Comparison of ENCODE assay signal across 8 mouse cellular contexts in the genomic region with DNA sequence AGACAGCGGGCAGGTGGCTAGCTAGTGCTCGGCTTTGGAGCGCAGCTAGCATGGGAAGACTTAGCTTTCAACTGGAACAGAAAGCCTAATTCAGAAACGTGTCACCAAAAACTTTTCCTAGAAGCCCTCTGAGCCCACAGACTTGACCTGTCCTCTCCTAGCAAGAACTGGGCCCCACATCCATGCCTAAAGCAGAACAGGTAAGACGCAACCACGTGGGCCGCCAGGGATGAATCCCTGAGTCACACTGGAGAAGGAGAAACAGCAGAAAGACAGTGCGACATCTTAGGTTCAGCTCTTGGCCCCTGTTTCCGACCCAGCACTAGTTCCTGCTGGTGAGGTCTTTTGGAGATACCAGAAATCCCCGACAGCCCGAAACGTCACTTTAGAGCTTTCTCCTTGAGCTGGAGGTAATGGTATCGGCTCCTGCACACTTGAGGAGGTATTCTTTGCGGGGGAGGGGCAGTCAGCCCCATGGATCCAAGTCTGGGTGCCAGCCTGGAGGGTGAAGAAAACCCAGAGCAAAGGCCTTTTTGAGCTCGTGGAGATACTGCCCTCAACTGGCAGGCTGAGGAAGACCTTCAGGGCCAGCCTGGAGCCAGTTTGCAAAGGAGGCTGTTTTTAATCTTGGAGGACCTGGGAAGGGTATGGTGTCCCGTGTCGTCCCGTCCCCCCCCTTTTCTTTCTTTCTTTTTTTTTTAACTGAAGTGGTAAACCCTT. TPM values are rescaled to one million over a fixed set of nuclear protein-coding genes. Genes with fewer than 3 reads are reported as not detected.
DNase-seq lines count a peak whose midpoint lies in the region; ATAC-seq and TF ChIP-seq lines count a peak whose summit lies in the region.

No protein-coding gene starts in this region.

- CTCF ChIA-PET in Patski (lab: Charles Lee) = interaction anchor here (0.7 to 2.6 kb wide), 15 partner anchors 9 to 172 kb away, joined by 3 to 11 read pairs (median 5); partner anchors contain the start of gene Mmrn2

- H3K9me3 ChIP-seq in hindbrain, embryonic 12.5 days (replicated peaks) = no peaks in the 10 kb centered on the region
- H3K9me3 ChIP-seq in lung, postnatal 0 days (ENCODE audit: low read length) = no peaks in the 10 kb centered on the region

- H3K27me3 ChIP-seq in Patski = no peaks in the 10 kb centered on the region
- peaks cover 4% of the 10 kb centered on the region; the same call in 1 of the 2 replicates for H3K27me3 ChIP-seq in hindbrain, embryonic 12.5 days
- no peaks in the 10 kb centered on the region for H3K27me3 ChIP-seq in lung, postnatal 0 days (replicated peaks; ENCODE audit: insufficient read depth, low read length)

- 32% methylated on average over 18 of the region's 18 CpGs for WGBS in hindbrain, embryonic 12.5 days
- 26% methylated on average over 18 of the region's 18 CpGs for WGBS in lung, postnatal 0 days

- POLR2A ChIA-PET in Patski (lab: Charles Lee) = no interaction called here

- H3K36me3 ChIP-seq in hindbrain, embryonic 12.5 days = no peaks in the 10 kb centered on the region
- no peaks in the 10 kb centered on the region for H3K36me3 ChIP-seq in lung, postnatal 0 days (ENCODE audit: insufficient read depth, low read length)

- TF ChIP-seq EP300 in lung, postnatal 0 days (IDR thresholded peaks at IDR 0.05) = no peak

- no peak for DNase-seq in Patski (ENCODE audit: low read depth, low spot score)
- DNase-seq in cerebellum, adult 9-10 months = peak; percentile 87
- DNase-seq in frontal cortex, postnatal 14 days (ENCODE audit: low spot score in 2 of 2) = peak; percentile 50 to 63
- DNase-seq in layer of hippocampus, postnatal 14 days (ENCODE audit: low spot score in 2 of 2) = peak; percentile 62 to 72
- DNase-seq in lung, postnatal 0 days (ENCODE audit: low spot score) = peak; percentile 87
- DNase-seq in ovary, postnatal 10 days (ENCODE audit: low spot score) = peak; percentile 25
- DNase-seq in urinary bladder, postnatal 36 days (ENCODE audit: low spot score in 2 of 2) = peak; percentile 76 to 77

- in situ Hi-C loops in Patski (cut with MboI; ENCODE audit: low pct_unique_long_range_greater_than_20kb) = loop anchor here (5.0 to 10.0 kb wide), 2 partner anchors 91 to 258 kb away; partner anchors contain the start of gene A630023A22Rik

- H3K4me1 ChIP-seq in hindbrain, embryonic 12.5 days = peaks cover 8% of the 10 kb centered on the region; the same call in 1 of the 2 replicates
- H3K4me1 ChIP-seq in lung, postnatal 0 days (ENCODE audit: insufficient read depth, low read depth, low read length) = no peaks in the 10 kb centered on the region

- peak overlapping the region; percentile 71 for H3K4me2 ChIP-seq in hindbrain, embryonic 12.5 days (replicated peaks)
- peak overlapping the region; percentile 58 for H3K4me2 ChIP-seq in lung, postnatal 0 days (replicated peaks; ENCODE audit: low read depth, low read length)

- TF ChIP-seq CTCF in Patski (IDR thresholded peaks at IDR 0.05) = no peak
- peak; percentile 85 for TF ChIP-seq CTCF in lung, postnatal 0 days (IDR thresholded peaks at IDR 0.05)

- peak overlapping the region; percentile 63; the same call in 1 of the 2 replicates for H3K9ac ChIP-seq in hindbrain, embryonic 12.5 days
- H3K9ac ChIP-seq in lung, postnatal 0 days (replicated peaks; ENCODE audit: low read depth) = no peak overlapping the region; the same call in 1 of the 2 replicates

- H3K27ac ChIP-seq in hindbrain, embryonic 12.5 days = no peak overlapping the region
- no peak overlapping the region for H3K27ac ChIP-seq in lung, postnatal 0 days (ENCODE audit: low read length)

- peak overlapping the region; percentile 41 for H3K4me3 ChIP-seq in hindbrain, embryonic 12.5 days
- peak overlapping the region; percentile 35 for H3K4me3 ChIP-seq in lung, postnatal 0 days (ENCODE audit: low read depth, low read length)

- ATAC-seq in Patski = peak; percentile 81
- peak; percentile 40; the same call in 1 of the 2 replicates for ATAC-seq in hindbrain, embryonic 12.5 days (ENCODE audit: low FRiP score)
- ATAC-seq in lung, postnatal 0 days = peak; percentile 73

RNA-seq across cellular contexts. Expression of gene Fam25c, which starts 7.7 kb away (rescaled TPM):
- polyA plus RNA-seq in Patski (2021) = not detected
- polyA plus RNA-seq in hindbrain, embryonic 12.5 days (2016; fragmentation: Nextera tagmentation; extraction: Ambion mirVana) = not detected in 2 replicates
- not detected for total RNA-seq in layer of hippocampus, postnatal 14 days (2021)
- polyA plus RNA-seq in lung, postnatal 0 days (2015; fragmentation: Nextera tagmentation; extraction: Ambion mirVana) = 0.45 TPM in 1 of 2 replicates, not detected in the other

RNA-seq across cellular contexts. Expression of gene Sncg, which starts 11.7 kb away (rescaled TPM):
- not detected for polyA plus RNA-seq in Patski (2021)
- polyA plus RNA-seq in hindbrain, embryonic 12.5 days (2016; fragmentation: Nextera tagmentation; extraction: Ambion mirVana) = 130 and 136 TPM in 2 replicates
- 1 to 10 TPM; 2.1 to 4.4 TPM for total RNA-seq in layer of hippocampus, postnatal 14 days (2021)
- 2.1 and 2.2 TPM in 2 replicates for polyA plus RNA-seq in lung, postnatal 0 days (2015; fragmentation: Nextera tagmentation; extraction: Ambion mirVana)

RNA-seq across cellular contexts. Expression of gene Mmrn2, which starts 12.4 kb away (rescaled TPM):
- polyA plus RNA-seq in Patski (2021) = 0.04 TPM
- polyA plus RNA-seq in hindbrain, embryonic 12.5 days (2016; fragmentation: Nextera tagmentation; extraction: Ambion mirVana) = 7.0 and 7.3 TPM in 2 replicates
- total RNA-seq in layer of hippocampus, postnatal 14 days (2021) = 1 to 10 TPM; 2.7 to 5.2 TPM
- 15.4 and 16.5 TPM in 2 replicates for polyA plus RNA-seq in lung, postnatal 0 days (2015; fragmentation: Nextera tagmentation; extraction: Ambion mirVana)

RNA-seq across cellular contexts. Expression of gene Glud1, which starts 52.4 kb away (rescaled TPM):
- 263 TPM for polyA plus RNA-seq in Patski (2021)
- 97.7 and 110 TPM in 2 replicates for polyA plus RNA-seq in hindbrain, embryonic 12.5 days (2016; fragmentation: Nextera tagmentation; extraction: Ambion mirVana)
- 100 to 1,000 TPM; 364 to 392 TPM for total RNA-seq in layer of hippocampus, postnatal 14 days (2021)
- polyA plus RNA-seq in lung, postnatal 0 days (2015; fragmentation: Nextera tagmentation; extraction: Ambion mirVana) = 63.2 and 64.3 TPM in 2 replicates

RNA-seq across cellular contexts. Expression of gene Shld2, which starts 52.6 kb away (rescaled TPM):
- polyA plus RNA-seq in Patski (2021) = 7.0 TPM
- 8.5 and 9.4 TPM in 2 replicates for polyA plus RNA-seq in hindbrain, embryonic 12.5 days (2016; fragmentation: Nextera tagmentation; extraction: Ambion mirVana)
- 10 to 100 TPM in 1 of 2 experiments, 1 to 10 TPM in 1; 9.7 to 14.5 TPM for total RNA-seq in layer of hippocampus, postnatal 14 days (2021)
- polyA plus RNA-seq in lung, postnatal 0 days (2015; fragmentation: Nextera tagmentation; extraction: Ambion mirVana) = 7.5 and 9.7 TPM in 2 replicates

Comparison
In these comparisons a context has a peak if more than half of its experiments do, and no peak if none do; other contexts are left out.
1. RNA of gene Sncg, which starts 11.7 kb away (polyA plus RNA-seq): 130 to 136 TPM in hindbrain, embryonic 12.5 days; 2.1 to 2.2 TPM in lung, postnatal 0 days and not detected in Patski (single experiment); every median in the first group is over 10 times any median in the second.
2. Peak in every context shown above with its lines, with median percentiles within 50 percentile points of each other: ATAC-seq.